Mouse (Mus musculus): ENCODE data around the gene Fam126a.

The Fam126a gene

DNA sequence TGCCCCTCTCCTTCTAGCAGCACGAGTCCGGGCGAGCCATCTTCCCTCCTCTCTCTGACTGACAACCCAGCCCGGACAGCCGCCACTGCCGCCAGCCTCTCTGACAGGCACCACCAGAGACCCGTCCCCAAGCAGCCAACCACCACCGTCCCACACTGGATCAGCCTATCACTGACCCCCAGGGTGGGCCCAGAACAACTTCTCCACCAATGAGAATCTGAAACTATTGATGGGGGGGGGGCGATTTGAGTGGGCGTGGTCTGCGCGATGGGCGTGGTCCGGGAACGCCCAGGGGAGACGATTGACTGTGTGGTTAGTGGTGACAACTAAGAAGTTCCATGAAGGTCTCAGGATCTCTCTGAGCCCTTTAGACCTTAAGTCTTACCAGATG lies at the start of gene Fam126a:
TSS of gene Fam126a (minus strand) at position 112 of the 391 bp plus-strand sequence.
- peak; percentile 49 for DNase-seq

DNA sequence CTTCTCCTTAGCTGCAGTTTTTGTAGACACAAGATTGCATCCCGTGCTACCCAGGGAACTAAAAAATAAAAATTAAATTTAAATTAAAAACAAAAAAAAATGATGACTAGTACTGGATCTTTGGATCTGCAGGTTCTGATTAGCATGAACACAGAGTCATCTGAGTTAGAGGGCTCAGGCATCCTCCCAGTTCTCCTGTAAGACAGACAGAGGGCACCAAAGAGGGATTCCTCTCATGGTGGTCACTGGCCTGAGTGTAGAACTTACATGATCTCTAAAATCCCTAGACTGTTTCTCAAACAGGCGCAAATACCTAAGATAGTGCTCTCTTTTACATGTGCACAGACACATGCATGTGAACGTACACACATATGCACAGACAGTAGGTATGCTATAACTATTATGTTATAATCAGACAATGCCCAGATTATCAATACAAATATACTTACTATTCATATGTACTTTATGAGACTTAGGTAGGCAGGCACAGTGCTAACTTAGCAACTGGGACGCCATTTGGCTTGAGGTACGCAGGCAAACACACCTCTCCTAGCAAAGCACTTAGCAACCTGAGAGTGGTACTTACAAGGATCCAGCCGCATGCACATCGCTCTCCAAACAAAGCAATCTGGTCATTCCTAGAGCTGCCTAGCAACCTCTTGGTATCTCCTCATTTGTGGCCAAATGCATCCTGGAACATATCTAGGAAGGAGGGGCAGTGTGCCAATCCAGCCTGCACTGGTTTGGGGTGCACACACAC lies 48.1 kb upstream of the Fam126a start:
- no peak for DNase-seq

DNA sequence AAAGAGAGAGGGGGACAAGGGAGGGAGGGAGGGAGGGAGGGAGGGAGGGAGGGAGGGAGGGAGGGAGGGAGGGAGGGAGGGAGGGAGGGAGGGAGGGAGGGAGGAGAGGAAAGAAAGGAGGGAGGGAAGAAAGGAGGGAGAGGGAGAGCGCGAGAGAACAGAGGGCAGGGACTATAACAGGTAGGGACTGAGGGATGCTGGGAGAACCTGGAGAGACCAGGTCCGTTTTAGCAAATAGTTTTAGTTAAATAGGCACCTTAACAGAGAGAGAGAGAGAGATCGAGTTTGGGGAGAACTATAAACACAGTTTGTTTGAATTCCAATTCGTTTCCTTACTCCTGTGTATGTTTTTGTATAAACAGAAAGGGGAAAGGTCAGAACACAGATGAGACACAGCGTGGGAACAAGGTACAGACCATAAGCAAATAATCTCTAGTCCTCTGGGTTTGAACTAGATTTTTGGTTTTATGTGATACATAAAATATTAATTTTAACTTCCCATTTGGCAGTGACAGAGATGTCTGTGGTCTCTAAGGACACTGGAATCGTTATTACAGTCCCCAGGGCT lies 47.3 kb upstream of the Fam126a start:
- DNase-seq = no peak

DNA sequence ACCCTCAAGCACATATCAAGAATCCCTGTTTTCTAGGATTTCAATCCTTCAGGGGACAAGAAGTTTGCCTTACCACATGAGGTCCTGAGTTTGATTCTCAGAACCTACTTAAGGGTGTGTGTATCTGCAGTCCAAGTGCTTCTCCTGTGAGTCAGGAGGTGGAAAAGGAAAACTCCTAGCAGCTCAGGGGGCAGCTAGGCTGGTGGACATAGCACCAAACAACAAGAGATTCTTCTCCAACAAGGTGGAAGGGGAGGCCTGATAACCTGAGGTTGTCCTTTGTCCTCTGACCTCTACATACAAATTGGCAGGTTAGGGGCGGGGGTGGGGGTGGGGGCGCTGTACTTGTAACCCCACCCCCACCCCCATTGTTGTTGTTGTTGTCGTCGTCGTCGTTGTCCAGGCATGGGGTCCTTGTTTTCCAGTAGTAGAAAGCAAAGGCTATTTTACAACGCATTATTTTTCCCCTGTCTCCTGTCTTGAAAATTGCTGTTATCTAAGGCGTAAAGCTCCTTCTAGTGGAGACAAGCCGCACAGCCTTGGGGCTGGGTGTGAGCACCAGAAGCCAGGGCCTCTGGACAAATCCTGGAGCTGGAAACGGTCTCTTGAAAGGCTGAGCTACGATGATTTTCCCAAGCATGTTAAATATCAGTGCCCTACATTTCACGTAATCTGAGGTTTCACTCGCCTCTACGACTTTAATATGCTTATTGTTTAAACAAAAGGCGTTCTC lies 46.7 kb upstream of the Fam126a start:
- DNase-seq = peak; percentile 69

DNA sequence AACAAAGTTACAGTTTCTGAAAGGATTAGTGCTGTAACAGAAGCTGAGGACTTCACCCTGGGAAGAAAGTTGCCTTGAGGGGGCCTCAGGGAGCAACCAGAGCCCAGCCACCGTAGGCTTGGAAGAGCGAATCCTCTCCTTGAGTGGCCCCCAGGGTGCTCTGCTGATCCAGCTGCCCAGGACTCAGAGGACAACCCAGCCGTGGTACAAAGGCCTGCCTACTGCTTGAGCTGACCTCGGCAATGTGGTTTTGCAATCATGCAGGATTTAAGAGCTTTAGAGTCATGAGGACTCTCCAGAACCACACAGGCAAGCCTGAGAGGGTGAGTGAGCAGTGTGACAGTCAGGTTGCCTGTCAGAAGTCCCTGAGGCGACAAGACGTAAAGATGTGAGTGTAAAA lies 41.5 kb upstream of the Fam126a start:
- no peak for DNase-seq

DNA sequence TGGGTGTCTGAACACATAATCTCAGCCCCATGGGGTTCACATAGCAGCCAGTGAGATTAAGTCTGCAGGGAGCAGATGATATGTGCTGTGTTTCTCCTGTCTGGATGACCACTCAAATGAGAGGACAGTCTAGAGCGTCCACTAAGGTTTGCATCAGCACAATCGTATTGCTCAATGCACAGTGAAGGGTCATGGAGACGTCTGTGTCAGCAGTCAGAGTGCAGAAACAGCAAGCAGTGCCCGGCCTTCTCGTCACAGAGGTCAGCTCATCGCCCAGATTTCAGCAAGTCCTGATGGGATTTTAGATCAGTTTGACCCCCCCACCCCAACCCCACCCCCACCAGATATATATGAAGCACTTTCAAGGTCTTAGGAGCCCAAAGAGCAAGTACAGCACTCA lies 38.5 kb upstream of the Fam126a start:
- no peak for DNase-seq

DNA sequence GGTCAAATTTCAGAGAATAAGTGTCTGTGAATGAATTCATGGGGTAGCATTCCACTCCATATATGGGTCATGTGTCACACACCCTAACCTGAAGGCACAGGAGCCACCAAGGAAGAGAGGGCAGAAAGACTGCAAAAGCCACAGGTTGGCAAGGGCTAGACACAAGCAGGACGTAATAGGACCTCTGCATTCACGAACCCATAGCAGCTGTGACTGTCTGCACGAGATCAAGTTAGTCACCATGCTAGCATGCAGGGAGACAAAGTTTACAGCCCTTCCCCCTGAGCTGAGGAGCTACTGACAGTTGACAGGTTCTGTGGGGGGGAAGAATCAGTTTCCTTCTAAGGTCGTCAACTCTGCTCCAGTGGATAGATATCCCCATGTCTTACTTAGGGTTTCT lies 33.1 kb upstream of the Fam126a start:
- no peak for DNase-seq

DNA sequence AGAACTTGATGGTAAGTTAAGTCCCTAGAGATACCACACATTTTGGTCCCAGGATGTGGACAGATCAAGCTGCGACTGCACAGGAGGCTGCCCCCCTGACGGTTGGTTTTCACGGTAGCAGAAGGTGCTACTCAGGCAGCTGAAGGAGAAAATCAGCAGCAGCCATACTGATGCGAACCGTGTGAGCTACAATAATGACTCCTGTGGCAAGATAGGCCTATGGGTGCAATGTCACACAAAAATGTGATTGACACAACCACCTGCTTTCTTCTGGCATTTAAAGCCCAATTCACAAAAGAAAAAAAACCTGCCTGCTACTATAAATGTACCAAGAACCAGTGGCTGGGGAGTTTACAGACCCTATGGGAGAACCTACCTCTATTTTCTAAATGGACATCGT lies 32.5 kb upstream of the Fam126a start:
- no peak for DNase-seq

DNA sequence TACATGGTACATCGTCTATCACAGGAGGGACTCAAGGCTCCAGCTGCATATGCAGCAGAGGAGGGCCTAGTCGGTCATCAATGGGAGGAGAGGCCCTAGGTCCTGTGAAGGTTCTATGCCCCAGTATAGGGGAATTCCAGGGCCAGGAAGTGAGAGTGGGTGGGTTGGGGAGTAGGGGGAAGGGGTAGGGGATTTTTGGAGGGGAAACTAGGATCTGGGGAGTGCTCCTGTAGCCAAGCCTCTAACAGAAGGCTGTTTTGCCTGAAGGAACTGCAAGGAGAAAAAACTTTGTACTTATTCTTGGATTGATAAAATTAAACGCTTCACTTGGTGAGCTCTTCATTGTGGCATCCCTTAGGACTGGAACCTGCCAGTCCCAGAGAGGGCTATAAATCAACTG lies 30.5 kb upstream of the Fam126a start:
- DNase-seq = no peak

DNA sequence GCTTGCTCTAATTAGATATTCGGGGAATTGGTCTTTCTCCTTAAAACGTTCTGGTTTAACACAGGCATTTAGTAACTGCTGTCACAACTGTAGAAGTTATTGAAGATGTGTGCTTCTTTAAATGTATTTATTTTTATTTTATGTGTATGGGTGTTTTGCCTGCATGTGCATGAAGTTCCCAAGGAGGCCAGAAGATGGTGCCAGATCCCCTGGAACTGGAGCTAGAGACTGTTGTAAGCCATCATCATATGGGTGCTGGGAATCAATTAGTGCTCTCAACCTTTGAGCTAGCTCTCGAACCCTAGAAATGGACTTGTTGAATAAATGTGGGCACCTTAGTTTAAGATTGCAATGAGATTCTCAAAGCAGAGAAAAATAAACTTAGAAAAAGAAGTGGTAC lies 27.1 kb upstream of the Fam126a start:
- DNase-seq = no peak

DNA sequence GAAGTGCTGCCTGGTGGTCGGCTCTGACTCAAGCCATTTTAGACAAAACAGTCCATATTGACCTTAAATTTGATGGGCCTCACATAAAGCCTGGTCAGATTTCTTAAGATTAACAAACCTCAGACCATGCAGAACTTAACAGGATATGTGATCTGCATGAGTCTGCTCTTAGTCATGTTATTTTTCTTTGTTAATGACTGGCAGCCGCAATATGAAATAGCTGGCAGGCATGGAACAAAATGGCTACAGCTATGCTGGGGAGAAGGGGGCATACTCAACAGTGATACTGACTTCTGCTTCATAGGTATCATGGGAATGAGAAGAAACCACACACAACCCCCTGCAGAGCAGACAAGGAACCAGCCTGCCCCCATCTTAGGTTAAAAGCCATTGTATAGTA lies 26.4 kb upstream of the Fam126a start:
- no peak for DNase-seq

DNA sequence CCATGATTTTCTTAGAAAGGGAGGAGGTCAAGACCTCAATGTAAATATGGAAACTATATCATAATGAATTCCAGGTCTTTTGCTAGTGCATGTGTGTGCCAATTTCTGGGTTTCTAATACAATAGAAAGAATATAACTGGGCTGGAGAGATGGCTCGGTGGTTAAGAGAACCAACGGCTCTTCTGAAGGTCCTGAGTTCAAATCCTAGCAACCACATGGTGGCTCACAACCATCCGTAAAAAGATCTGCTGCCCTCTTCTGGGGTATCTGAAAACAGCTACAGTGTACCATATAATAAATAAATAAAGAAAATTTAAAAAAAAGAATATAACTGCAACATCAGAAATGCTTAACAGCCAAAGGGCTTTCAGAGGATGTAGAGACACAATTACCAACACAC lies 23.9 kb upstream of the Fam126a start:
- DNase-seq = no peak

DNA sequence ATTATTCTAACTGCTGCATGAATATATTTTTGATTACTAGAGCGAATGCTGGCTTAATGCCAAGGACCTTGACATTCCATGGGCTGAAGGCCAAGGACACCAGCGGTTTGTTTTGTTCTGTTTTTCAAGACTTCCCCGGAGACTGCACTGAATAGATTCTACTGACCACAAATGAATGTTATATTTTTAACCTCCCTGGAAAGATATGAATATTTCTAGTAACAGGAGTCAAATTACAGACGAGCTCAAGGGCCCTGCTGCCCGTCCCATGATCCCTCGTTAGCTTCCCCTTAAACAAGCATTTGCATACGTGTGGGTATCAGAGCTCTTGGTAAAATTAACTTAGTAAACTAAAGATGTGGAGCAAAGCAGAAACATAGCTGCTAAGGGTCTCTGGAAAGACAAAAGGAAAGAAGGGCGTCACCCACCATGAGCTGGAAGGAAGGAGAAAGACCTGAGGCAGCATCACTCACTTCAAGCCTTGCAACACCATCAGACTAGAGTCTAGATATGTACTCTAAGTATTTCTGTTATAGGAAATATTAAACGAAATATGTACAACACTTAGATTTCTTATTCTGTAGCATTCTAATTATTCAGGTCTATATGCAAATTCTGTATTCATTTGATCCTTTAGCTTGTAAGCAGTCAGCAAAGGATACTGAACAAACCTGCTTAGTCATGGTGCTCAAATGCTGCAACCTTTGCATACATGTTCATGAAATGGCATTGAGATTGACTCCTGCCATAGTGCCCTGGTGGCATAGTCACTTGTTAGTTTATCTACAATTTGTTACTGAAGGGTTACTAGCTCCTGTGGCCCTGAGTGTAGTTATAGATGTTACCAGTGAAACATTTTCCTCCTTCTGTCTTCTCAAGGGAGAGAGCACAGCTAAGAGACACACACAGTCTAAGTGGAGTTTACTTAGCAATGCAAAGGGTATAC lies 23.0 kb upstream of the Fam126a start:
- DNase-seq = no peak

DNA sequence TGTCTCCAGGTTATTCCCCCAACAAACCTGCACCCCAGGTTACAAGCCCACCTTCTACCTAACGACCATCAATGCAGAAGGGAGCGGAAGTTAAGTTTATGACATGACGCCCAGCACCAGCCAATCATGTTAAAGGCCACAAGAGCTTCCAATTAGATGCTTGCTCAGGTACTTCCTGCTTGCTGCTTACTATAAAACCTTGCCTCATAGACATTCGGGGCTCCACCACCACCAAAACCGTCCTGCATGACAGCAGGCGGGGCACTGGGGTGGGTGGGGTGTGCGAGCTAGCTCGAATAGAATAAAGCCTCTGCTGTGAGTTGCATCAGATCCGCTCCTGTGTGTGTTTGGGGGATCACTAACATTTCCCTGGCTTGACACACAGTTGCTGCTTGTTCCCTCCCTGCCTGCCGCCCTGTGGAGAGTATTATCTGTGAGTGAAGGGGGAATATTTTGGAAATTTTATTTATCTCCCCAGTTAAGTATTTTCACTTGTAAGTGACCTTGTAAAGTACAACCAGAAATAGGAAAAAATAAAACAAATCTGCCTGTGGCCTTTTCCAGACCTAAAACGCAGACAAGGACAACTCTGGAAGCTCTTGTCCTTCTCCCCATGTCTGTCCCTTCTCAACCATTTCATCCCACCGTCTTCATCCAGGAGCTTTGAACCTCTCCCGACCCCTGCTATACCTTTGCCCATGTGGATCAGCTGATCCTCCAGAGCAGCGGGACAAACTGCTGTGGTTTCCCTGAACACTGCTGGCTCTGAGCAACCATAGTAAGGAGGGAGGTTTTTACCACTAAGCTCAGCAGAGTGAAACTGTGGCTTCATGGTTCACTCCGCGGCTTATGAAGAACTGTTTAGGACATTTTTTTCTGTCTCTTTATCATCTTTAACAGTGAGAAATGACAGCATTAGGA lies 21.5 kb upstream of the Fam126a start:
- DNase-seq = no peak

DNA sequence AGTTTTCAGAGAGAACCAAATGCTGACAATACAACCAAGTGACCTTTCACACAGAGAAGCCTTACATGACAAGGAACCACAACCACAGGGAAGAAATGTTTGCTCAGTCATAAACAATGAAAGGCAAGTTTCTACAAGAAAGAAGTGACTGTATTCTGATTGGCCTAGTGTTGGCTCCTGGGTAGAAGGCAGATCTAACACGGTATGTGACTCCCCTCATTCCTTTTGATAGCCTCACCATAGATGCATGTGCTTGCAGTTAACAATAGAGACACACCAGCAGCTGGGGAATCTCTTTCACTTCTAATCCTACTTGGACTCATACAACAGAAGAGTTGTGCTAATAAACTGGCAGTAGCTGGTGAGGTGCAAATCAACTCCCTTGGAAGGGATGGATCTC lies 17.3 kb upstream of the Fam126a start:
- DNase-seq = no peak

DNA sequence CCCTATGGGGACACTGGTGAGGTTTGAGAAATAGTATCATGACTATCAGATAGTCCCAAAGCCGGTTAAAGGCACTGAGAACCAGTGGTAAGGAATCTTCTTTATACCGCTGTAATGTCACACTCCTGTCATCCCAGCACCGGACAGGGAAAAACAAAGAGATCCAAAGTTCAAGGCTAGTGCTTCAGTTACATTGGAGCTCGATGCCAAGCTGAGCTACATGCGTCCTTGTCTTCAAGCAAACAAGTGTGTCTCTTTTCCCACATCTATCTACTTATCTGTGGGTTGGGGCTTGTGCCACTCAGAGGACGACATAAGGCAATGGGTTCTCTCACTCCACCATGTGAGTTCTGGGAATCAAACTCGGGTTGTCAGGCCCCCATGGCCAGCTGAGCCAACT lies 16.5 kb upstream of the Fam126a start:
- DNase-seq = no peak

DNA sequence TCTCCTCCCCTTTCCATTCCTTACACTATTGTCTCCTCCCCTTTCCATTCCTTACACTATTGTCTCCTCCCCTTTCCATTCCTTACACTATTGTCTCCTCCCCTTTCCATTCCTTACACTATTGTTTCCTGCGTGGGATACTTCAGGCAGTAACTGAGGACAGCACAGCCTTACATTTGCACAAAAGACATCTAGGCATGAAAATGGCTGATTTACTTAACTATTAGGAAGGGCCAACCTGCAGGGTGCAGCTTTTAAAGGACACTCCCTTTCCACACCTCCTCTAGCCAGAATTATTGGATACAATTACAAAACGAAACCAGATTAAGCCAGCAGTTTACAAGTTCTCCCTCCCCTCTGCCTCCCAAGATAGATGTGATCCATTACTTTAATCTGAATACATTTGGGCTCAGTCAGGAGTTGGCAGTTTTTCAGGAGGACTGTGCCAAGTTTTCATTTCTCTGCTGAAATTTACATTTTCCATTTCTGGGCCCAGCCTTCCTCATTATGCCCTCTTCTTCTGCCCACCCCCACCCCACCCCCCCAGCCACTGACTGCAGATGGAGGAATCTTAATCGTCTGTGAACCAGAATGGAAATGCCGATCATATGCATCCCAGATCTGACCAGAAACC lies 15.6 kb upstream of the Fam126a start:
- DNase-seq = no peak

DNA sequence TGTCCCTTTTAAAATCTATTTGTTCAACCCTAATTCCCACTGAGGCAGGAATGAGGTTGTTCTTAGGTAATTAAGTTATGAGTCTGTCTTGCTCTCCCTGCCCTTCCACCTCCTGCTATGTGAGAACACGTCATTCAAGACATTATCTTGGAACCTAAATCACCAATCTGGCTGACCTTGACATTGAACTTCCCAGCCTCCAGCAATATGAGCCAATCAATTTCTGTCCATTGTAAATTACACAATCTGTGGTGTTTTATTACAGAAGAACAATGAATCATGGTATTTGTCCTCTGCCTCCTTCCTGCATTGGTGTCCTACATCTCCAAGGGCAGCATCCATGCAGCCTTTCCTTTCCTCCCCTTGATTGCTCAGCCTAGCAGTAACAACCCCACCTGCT lies 13.9 kb upstream of the Fam126a start:
- DNase-seq = no peak

DNA sequence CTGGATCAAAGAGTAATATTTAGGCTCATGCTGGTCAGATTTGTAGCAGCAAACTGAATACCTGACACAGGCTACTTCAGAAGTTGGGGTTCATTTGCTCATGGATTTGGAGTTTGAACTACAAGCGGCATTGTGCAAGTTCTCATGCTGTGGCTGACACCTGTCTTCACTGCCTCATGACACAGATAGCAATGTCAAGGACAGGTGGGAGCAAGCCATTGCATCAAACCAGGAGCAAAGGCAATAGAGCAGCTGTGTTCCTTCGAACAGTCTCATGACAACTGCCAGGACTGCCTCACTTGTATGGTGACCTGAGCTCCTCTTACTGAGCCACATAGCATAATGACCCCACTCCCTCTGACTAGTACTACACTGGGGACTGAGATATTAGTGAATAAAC lies 12.9 kb upstream of the Fam126a start:
- no peak for DNase-seq

DNA sequence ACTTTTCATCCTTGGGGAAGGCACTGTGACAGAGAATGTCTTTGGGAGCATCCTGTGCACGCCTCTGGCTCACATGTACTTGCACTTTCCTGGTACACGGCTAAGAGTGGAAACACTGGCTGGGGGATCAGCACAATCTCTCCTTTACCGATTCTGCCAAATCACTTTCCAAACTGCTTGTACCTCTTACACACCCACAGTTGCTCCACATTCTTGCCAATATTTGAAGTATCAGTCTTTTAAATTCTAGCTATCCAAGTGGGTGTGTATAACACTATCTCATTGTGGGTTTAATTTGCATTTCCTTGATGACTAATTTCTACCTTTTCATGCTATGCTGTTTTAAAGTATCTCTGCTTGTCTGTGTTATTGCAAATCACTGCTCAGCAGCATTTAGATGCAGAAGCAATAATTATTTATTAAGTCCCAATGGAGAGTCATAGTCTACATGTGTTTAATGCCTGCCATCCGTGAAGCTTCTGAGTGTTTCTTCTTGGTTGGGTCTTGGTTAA lies 10.9 kb upstream of the Fam126a start:
- DNase-seq = no peak

DNA sequence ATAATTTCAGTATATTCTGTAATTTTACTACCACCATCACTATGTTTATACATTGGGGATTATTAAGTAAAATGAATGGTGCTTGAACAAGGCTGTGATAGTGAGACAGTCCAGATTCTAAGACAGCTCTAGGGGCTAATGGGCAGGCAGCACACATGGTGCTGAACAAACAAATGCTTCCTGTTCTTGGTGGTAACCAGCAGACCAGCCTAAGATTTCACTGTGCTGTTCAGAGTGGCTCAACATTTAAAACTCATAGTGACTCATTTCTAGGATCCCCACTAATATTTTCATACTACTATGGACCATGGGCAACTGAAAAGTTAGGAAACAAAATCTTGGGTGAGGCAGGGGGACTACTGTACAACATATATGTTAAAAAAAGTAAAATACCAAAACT lies 10.1 kb upstream of the Fam126a start:
- DNase-seq = no peak
